Mouse (Mus musculus) large intestine, adult 2 months (tissue): Measurements from ENCODE around the gene 4930518I15Rik. TPM values are rescaled to one million over a fixed set of nuclear protein-coding genes. Genes with fewer than 3 reads are reported as not detected.
"Not testable (repeated sequence)": the region's sequence is repeated elsewhere in the genome, so short reads cannot be mapped to it uniquely, and the experiment has no call there.

Source experiments
- DNase-seq: peaks from one replicate; pipeline ENCODE4 v3.0.0-alpha.2; 2012; ENCODE audit warnings: low read depth, low spot score
- WGBS: fragments of 180-500 bp; shearing (Covaris S2); methylation state at CpG from one replicate; pipeline ENCODE4 v1.1.7; 2018; 5-methylcytosine and 5-hydroxymethylcytosine counted together
- polyA plus RNA-seq: library from polyadenylated mRNA; depleted of rRNA; stranded (reverse); fragments of >200 nt; gene quantifications from 2 replicates; pipeline ENCODE4 v1.2.3, GENCODE M21; 2012

The 4930518I15Rik gene
- polyA plus RNA-seq, 1 experiment, result 0.62 TPM

- WGBS, result 44% methylated on average over 10 of the region's 10 CpGs
- DNase-seq, result no peak
Measured at GRCm38 (mm10) chr2:156882431-156883001, 24.8 kb upstream of the 4930518I15Rik start.

- WGBS, result 82% methylated on average over 3 of the region's 3 CpGs
- no peak for DNase-seq
Measured at GRCm38 (mm10) chr2:156879541-156879940, 21.8 kb upstream of the 4930518I15Rik start.

DNA sequence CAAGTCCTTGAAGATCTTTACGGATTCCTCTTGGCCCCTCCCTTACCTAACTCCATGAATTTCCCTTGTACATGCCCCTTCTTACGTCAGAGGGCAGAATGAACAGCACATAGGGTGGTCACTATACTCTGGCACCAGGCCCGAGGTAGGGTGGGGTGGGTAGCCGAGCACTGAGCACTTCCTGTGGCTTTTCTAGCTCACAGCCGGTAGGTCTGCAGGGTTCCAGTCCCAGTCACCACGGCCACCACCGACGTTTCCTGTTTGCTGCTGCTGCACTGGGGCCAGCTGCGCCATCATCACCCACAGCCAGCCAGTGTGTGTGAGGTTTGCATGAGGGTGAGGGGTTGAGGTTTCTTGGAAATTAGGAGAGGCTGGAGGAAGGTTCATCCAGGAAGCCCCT lies 20.0 kb upstream of the 4930518I15Rik start:
- no peak for DNase-seq
- 37% methylated on average over 9 of the region's 9 CpGs for WGBS

DNA sequence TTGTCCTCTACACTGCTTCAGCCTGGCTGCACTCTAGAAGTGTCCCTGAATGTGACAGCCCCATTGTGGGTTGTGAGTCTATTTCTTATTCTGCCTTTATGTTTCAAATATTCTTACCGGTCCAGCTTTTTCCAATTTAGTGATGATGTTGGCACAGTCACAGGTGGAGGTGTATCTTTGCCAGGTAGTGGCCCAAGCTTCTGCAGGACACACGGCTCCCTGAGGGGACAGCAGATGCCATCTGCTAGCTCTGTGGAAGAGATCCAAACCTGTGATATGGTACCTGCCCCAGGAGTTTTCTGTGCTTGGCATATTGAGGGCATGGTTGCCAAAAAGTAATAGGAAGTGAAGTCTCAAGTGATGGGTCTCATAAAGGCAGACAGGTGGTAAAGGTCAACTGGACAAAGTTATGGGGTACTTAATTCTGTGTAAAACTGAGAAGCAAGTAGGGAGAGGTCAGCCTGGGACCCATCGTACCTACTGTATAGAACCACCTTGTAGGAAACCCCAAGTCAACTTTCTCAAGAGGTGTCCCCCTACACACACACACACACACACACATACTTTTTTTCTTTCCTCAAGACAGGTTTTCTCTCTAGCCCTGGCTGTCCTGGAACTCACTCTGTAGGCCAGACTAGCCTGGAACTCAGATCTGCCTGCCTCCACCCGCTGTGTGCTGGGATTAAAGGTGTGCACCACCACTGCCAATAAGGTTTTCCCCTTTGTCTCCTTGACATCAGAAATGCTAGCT lies 17.2 kb upstream of the 4930518I15Rik start:
- 86% methylated on average over 4 of the region's 4 CpGs for WGBS
- DNase-seq, result no peak

DNA sequence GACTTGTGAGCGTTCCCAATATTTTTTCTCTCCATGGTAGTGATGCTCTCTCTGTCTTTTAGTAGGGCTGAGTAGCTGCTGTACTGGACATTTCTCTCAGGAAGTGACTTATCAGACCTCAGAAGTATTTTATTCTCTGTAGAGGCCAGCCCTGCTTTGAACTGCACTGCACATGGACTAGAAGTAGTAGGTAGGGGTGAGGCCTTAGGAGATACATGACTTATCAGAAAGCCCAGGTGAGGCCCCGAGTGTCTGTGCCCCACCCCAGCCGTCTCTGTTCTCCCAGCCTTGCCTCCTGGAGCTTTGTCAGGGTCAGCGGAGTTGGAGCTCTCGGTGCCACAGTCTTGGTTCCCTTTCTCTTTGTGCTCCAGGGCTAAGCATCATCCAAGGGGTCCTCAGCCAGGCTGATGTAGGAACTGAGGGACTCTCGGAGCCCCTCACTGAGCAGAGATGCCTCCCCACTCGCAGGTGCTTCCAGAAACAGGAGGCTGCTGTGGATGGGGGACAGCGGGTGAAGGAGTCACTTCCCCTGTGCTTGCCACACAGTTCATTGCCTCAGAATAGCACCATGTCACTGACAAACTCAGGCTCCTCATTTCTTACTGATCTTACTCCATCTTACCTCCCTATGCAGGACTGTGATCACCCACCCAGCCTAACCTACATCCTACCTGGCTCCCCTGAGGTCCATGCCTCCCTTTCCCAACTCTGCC lies 16.5 kb upstream of the 4930518I15Rik start:
- 78% methylated on average over 8 of the region's 8 CpGs for WGBS
- DNase-seq, result no peak

DNA sequence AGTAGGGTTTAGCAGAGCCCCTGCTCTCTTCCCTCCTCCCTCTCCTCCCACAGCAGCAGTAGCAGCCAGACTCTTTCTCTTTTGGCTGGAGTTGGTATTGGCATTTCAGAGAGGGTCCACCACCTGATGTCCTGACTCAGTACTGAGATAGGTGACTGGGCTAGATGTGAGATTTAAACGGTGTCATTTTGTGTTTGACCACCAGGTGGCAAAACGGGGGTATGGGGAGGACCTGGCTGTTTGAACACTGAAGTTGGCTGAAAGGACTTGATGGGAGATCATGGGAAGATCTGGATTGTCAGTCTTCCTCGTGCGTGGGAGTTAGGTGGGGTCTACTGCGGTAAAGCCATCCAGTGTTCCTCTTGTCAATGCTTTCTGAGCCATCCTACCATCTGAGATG lies 15.9 kb upstream of the 4930518I15Rik start:
- no peak for DNase-seq
- WGBS, result 28% methylated on average over 5 of the region's 5 CpGs

DNA sequence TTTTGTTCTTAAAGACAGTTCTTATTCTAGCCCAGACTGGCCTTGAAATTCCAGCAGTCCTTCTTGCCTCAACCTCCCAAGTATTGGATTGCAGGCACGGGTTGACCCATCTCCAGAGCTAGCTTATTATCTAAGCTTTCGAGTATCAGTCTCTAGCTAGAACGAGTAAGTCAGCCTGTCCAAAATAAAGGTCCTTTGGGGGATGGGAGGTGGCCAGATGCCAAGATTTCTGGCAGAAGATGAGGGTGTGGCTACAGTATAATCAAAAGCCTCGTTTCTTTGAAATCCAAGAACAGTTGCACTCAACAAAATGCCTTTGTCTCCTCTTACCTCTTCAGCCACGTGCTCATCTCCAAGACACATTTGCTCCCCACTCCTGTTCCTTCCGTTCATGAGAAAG lies 12.8 kb upstream of the 4930518I15Rik start:
- DNase-seq, result no peak
- WGBS, result 15% methylated on average over 6 of the region's 6 CpGs

- 79% methylated on average over 7 of the region's 7 CpGs for WGBS
- no peak for DNase-seq
Measured at GRCm38 (mm10) chr2:156869554-156869953, 11.8 kb upstream of the 4930518I15Rik start.

- DNase-seq, result no peak
- WGBS, result 38% methylated on average over 8 of the region's 8 CpGs
Measured at GRCm38 (mm10) chr2:156868994-156869393, 11.2 kb upstream of the 4930518I15Rik start.

DNA sequence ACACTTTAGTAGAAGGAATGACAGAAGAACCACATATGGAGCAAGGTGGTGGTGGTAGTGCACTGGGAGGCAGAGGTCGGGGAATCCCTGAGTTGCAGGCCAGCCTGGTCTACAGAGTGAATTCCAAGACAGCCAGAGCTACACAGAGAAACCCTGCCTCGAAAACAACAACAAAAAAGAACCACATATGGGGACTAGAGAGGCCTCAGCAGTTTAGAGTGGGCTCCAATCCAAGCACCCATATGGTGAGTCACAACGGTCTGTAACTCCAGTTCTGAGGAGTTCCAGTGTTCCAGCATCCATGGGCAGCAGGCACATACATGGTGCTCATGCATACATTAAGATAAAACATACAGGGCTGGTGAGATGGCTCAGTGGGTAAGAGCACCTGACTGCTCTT lies 6.7 kb upstream of the 4930518I15Rik start:
- 31% methylated on average over 3 of the region's 3 CpGs for WGBS
- no peak for DNase-seq

DNA sequence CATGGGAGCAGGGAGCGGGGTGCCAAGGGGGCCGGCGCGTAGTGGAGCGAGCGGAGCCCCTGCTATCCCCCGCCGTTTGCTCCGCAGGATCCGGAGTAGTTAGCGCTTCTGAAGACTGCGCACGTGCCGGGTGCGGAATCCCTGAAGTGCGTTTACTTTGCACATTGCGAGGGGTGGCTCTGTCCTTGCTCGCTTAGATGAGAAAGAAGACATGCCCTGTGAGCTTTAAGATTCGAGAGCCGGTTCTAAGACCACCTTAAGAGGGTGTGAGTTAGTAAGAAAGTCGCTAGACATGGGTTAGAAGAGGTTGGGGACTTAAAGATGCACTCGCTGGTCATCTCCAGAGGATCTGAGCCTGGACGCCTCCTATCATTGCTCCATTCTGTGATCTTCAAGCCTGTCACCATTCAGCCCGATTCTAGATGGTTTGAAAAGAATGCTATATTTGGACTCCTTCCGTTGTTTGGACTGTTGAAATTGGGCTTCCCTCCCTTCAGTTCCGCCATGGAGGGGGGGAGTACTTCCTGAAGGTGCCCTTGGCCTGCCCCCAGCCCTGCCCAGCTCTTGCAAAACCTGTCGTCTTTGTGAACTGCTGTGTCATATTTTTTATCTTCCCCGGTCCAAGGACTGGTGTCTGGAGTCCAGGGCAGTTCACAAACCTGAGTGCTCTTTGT lies 5.9 kb upstream of the 4930518I15Rik start:
- DNase-seq, result no peak
- under 1% methylated on average over 28 of the region's 28 CpGs for WGBS

DNA sequence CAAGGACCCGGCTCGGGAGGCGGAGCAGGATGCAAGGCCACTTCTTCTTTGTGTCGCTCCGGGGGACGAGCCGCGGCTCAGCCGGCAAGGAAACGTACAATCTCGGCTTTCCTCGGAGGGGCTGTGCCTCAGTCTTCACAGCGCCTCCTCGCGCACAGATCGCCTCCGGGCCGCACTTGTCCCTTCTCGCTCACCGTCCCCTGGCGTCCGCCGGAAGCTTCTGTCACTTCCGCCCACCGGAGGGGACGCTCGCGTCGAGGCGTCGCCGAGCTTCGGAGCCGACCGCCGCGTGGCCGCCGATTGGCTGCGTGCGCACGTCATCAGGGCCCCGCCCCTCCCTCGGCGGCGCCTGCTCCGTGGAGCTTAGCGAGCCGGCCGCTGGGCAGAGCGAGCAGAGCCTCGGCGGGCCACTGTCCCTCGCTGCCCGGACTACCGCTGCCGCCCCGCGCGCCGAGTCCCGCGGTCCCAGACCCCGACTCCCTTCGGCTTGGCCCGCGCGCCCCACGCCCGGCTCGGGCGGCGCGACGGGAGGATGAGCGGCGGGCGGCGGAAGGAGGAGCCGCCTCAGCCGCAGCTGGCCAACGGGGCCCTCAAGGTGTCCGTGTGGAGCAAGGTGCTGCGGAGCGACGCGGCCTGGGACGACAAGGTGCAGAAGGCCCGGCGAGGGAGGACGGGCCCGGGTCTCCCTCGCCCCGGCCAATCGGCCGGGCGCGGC lies 5.2 kb upstream of the 4930518I15Rik start, which contains the start of gene Rab5if:
Gene Rab5if (plus strand): TSS at position 357 of the 715 bp plus-strand sequence.
- WGBS, result under 1% methylated on average over 98 of the region's 98 CpGs
- DNase-seq, result peak; percentile 80

DNA sequence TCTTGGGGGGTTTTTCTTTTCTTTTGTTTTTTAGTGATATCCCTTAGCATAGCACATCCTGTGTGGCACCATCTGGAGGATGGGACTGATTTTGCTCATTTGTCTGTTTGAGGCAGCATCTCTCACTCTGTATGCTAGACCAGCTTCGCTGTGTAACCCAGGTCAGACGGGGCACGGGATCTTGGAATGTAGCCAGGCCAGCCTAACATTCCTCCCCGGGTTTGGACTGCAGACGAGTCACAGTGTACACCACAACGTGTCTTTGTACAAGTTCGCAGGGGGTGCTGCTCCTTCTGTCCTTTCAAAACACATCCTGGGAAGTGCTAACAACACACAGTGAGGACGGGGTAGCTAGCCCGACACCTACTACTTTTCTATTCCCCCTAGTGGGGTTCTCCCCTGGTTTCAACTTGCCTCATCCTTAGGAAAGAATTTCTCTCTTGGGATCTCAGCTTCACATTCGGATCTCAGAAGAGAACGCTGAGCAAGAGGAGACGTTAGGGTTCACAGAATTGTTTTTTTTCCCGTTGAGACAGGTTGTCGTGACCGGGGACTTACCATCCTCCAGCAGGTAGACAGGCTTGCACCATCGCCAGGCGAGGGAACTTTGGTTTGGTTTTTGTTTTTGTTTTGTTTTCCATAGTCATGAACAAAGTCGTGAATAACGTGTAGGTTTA lies 4.4 kb upstream of the 4930518I15Rik start:
- under 1% methylated on average over 19 of the region's 19 CpGs for WGBS
- no peak for DNase-seq

GRCm38 (mm10) chr2:156858671-156859070 lies 925 bp upstream of the 4930518I15Rik start:
- no peak for DNase-seq
- 77% methylated on average over 7 of the region's 7 CpGs for WGBS

GRCm38 (mm10) chr2:156857385-156857791 lies 358 bp downstream of the 4930518I15Rik start:
- 47% methylated on average over 3 of the region's 3 CpGs for WGBS
- no peak for DNase-seq

- WGBS, result 92% methylated on average over 1 of the region's 1 CpGs
- DNase-seq, result no peak
Measured at GRCm38 (mm10) chr2:156856311-156856710, 1.4 kb downstream of the 4930518I15Rik start.

GRCm38 (mm10) chr2:156853999-156854771 lies 3.6 kb downstream of the 4930518I15Rik start:
- not testable (repeated sequence) for DNase-seq
- 27% methylated on average over 13 of the region's 13 CpGs for WGBS

DNA sequence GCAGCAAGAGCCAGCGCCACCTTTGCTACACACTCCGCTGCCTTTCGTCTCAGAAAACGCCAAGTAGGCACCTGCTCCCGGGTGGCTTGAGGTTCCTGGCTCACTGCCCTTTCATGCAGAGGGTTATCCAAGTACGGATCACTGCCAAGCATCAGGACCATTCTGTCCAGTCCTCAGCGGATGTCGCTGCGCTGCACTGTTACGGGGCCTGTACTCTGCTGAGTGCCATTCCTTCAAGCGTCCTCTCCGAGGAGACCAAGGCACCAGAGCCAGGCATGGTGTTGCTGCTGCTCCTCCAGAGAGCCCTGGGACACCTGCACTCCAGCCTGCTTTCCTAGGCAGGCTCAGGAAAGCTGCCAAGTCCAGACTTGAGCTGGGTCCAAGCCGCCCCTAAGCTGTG lies 4.2 kb downstream of the 4930518I15Rik start:
- not testable (repeated sequence) for DNase-seq
- WGBS, result 32% methylated on average over 10 of the region's 13 CpGs
